Mouse (Mus musculus) retina, postnatal 7 days (tissue): Measurements from ENCODE around the gene Cyp2d10.
"Not testable (repeated sequence)": the region's sequence is repeated elsewhere in the genome, so short reads cannot be mapped to it uniquely, and the experiment has no call there.

ENCODE experiments used
- DNase-seq: peaks from one replicate; pipeline ENCODE4 v3.0.0-alpha.2; 2012; ENCODE audit warnings: low read depth, low spot score

The Cyp2d10 gene

DNA sequence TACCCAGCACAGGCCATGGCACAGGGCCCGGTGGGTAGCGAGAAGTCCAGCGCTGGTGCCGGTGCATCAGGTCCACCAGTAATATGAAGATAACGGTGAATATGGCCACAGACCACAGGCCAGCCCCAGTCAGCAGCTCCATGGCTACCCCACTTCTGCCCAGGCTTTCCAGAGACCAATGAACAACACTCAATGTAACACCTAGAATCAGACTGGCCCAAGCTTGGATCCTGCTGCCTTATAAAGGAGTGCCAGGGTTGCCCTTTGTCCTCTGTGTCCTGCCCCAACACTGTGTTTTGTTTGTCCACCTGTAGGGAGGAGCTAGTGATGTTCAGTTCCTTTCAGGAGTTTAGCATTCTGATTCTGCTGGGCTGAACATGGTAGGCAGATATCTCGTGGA is at the start of gene Cyp2d10:
Cyp2d10 (minus strand) TSS at position 215 of the 400 bp plus-strand sequence.
- no peak for DNase-seq

DNA sequence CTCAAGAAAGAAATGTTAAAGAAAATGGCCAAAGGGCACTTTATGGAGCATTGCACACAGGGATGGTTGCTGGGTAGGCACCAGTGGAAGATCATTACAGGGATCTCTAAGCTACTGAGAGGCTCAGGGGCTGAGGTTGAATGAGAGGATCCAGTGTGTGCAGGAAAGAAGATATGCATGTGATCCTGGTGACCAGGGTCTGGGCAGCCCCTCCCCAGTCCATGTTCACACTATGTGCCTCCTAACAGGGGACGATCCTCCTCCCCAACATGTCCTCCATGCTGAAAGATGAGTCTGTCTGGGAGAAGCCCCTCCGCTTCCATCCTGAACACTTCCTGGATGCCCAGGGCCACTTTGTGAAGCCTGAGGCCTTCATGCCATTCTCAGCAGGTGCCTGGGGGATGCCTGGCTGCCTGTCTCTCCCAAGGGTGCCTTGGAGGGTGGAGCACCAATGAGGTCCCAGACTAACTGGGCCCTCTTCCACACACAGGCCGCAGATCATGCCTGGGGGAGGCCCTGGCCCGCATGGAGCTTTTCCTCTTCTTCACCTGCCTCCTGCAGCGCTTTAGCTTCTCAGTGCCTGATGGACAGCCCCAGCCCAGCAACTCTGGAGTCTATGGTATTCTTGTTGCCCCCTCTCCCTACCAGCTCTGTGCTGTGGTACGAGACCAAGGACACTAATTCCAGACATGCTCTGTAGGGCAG is 49.2 kb upstream of the Cyp2d10 start:
- DNase-seq = not testable (repeated sequence)

DNA sequence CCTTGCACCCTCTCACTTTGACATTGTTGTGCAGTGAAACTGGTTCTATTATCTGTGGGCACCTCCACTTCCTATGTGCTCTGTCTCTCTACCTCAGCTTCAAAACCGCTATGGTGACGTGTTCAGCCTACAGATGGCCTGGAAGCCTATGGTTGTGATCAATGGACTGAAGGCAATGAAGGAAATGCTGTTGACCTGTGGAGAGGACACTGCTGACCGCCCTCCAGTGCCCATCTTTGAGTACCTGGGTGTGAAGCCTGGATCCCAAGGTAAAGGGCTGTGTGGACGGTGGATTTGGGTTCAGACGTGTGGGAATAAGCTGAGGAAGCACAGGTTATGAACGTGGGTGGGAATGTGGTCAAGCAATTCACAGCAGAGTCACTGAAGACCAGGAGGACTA is 46.5 kb upstream of the Cyp2d10 start:
- not testable (repeated sequence) for DNase-seq

DNA sequence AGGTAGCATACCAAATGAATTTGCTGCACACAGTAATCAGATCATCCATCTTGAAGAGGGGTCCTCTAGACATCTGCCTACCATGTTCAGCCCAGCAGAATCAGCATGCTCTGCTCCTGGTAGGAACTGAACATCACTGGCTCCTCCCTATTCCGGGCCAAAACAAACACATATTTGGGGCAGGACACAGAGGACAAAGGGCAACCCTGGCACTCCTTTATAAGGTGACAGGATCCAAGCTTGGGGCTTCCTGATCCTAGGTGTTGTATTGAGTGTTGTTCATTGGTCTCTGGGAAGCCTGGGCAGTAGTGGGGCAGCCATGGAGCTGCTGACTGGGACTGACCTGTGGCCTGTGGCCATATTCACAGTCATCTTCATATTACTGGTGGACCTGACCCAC is 45.1 kb upstream of the Cyp2d10 start:
- not testable (repeated sequence) for DNase-seq

DNA sequence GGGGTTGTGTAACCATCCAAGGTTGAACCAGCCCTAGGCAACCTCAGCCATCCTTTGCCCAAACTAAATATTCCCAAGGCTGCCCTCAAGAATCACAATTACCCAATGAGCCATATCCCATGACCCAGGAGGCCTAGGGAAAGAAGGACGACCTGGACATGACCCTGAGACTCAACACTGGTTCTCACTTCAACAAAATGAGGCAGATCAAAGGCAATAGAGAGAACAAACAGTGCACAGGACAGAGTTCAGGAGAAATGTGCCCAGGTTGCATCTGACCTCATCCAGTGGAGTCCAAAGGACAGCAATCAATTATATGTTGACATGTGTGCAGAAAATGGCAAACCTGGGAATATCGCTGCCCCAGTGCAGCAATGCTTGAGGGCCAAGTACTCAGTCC is 43.0 kb upstream of the Cyp2d10 start:
- DNase-seq = not testable (repeated sequence)

DNA sequence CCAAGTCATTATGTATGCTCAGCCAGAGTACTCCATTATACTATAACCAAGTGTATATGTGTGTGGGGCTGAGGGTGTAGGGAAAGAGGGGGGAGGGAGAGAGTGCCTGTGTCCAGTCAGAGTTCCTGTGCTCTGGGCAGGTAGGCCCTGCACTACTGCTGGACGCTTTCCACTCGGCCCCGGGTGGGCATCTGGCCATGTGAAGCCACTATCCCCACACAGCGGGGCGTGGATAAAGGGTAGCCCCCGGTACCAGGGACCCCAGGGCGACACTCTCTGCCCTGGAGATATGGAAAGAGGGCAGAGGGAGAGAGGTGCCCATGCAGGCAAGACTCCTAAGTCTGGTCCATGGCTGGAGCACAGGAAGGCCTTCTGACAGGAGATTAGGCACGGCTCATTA is 38.2 kb upstream of the Cyp2d10 start:
- DNase-seq = no peak

DNA sequence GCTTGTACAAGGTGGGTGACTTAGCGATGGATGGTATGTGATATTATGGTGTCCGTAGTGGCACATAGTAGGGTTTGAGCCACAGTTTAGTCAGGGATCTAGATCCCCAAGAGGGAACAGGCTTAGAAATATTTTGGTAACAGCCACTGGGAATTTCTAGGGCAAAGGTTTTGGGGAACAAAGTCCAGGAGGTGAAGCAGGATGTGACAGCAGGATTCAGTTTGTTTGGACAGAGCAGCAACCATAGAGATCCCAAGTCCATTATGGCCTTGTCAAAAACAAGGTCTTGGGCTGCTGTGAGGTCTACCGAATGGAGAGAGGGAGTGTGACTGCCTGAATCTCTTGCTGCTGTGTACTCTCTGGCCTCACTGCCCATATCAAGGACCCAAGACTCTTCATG is 36.7 kb upstream of the Cyp2d10 start:
- DNase-seq = no peak

DNA sequence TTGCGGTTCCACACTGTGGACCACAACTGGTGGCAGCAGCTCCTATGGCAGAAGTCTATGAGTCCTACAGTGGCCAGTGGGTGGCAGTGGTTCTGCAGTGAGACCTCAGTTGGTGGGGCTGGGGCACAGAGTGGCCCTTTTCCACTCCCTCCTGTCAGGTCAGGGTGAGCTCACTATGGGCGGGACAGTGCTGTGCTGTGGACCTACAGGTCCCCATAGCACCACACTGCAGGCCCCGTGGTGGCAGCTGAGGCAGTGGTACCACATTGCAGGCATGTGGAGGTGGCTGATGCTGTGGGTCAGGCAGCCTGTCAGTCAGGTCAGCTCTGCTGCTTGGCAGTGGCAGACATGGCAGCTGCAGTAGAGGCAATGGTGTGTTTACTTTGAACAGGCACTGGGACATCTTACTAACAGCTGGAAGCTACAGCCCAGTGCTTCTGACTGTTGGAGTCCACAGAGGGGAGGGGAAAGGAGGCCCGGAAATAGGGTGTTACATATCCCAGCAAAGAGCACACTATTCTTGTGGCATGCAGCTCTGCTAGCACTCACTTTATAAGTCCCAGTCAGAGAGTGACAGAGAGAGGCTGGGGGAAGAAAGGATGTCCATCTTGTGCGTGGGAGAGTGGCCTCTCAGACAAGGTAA is 31.1 kb upstream of the Cyp2d10 start:
- no peak for DNase-seq

DNA sequence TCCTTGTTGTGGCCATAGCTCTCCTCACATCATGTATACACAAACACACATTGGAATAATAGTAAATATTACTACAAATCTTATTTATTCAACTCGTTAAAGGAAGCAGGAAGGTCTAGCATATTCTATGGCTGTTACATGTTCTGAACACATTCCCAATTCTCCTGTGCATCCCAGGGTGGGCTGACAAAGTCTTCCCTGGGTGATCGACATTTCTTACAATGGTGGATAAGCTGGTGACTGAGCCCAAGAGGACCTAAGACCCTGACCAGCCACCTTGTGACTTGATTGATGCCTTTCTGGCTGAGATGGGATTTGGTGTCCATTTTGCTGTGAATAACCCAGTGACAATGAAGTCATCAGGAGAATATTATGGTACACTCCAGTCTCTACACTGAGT is 28.6 kb upstream of the Cyp2d10 start:
- no peak for DNase-seq

DNA sequence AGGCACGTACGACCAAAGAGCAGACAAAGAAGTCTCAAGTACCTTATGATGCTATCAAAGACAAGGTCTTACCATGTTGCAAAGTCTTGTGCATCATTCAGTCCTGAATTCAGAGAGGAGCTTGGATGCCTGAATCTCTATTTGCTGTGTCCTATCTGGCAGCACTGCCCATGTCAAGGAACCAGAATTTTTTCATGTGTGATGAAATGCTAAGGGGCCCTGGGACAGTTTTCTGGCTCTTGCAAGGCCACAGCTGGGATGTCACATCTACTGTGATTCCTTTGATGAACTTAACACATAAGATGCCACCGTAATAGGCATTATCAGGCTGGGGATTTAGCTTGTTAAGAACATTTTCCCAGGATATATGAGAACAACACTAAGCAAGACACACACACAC is 28.0 kb upstream of the Cyp2d10 start:
- no peak for DNase-seq

DNA sequence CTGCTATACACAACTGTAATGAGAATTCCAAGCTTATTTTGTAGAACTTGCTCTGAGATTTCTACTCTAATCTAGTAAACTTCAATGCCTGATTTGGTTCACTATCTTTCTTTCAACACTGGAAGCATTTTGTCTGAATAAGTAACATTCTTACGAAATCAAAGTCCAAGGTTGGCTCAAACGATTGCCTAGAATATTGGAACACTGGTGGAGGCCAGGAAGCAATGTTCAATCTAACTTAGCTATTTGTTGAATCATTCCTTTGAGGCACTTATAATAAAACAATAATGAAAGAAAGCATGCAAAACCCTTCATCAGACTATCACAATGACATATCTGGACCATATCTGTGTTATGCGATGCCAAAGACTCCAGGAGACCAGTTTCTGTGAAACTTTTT is 27.5 kb upstream of the Cyp2d10 start:
- DNase-seq = no peak

DNA sequence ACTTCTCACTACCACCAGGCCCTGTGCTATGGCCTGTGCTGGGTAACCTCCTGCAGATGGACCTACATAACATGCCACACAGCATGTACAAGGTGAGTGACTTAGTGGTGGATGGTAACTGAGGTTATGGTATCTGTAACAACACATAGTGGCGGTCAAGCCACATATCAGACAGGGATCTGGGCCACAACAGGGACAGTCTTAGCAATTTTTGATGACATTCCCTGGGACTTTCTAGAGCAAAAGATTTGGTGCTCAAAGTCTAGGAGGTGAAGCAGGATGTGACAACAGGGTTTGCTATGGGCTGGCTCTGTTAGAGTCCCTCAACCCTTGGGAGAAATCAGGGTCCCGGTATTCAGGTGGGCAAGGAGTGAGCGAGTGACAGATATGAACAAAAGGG is 26.6 kb upstream of the Cyp2d10 start:
- no peak for DNase-seq

DNA sequence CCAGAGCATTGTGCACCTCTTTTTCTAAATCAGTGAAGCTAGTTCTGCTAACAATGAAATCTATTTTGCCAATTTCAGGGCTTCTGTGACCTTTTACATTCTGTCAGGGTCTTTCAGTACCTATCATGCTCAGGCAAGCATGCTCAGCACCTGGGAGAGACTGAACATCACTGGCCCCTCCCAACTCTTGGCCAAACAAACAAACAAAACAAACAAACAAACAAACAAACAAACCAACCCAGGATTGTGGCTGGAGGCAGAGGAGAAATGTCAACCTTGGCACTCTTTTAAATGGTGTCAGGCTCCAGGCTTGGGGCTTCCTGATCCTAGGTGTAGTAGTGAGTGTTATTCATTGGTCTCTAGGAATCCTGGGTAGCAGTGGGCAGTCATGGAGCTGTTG is 26.1 kb upstream of the Cyp2d10 start, which contains the start of gene Cyp2d9:
Cyp2d9 (plus strand) TSS at position 301 of the 400 bp plus-strand sequence.
- no peak for DNase-seq

DNA sequence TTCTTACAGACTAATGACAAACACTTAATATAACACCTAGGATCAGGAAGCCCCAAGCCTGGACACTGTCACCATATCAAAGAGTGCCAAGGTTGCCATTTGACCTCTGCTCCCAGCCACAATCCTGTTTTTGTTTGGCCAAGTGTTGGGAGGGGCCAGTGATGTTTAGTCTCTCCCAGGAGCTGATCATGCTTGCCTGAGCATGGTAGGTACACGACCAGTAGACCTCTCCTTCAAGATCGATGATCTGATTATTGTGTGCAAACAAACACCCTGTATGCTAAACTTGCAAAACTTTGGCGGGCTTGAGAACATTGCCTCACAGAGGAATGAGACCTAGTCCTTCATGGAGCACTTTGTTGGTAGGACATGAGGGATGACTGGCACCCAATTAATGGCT is 16.5 kb upstream of the Cyp2d10 start:
- DNase-seq = no peak

DNA sequence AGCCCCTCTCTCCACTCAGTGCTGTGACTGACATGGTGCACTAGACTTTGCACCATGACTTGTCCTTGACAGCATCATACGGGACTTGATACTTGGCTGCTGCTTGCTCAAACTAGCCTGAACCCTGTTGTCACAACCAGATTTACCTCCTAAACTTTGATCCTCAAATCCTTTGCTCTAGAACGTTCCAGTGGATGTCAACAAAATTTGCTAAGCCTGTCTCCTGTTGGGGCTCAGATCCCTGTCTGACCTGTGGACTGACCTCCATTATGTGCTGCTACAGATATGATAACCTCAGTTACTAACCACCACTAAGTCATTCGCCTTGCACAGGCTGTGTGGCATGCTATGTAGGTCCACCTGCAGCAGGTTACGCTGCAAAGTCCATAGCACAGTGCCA is 15.9 kb upstream of the Cyp2d10 start:
- no peak for DNase-seq

DNA sequence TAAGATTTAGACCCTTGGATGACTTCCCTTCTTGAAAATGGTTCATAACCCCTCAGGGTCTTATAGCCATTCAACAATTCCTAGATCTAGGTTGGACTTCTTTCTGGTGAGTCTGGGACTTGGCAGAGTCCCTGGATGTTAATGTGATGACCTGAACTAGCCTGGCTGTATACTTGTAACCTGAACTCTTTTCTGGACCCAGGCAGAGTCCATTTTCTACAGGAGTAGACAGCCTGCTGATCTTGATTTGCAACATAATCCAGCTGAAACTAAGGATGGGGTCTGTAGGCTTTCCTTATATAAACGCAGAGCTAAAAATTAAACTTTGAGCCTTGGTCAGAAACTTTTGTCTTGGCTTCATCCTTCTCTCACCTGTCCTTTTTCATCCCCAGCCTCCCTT is 11.6 kb upstream of the Cyp2d10 start:
- DNase-seq = no peak

DNA sequence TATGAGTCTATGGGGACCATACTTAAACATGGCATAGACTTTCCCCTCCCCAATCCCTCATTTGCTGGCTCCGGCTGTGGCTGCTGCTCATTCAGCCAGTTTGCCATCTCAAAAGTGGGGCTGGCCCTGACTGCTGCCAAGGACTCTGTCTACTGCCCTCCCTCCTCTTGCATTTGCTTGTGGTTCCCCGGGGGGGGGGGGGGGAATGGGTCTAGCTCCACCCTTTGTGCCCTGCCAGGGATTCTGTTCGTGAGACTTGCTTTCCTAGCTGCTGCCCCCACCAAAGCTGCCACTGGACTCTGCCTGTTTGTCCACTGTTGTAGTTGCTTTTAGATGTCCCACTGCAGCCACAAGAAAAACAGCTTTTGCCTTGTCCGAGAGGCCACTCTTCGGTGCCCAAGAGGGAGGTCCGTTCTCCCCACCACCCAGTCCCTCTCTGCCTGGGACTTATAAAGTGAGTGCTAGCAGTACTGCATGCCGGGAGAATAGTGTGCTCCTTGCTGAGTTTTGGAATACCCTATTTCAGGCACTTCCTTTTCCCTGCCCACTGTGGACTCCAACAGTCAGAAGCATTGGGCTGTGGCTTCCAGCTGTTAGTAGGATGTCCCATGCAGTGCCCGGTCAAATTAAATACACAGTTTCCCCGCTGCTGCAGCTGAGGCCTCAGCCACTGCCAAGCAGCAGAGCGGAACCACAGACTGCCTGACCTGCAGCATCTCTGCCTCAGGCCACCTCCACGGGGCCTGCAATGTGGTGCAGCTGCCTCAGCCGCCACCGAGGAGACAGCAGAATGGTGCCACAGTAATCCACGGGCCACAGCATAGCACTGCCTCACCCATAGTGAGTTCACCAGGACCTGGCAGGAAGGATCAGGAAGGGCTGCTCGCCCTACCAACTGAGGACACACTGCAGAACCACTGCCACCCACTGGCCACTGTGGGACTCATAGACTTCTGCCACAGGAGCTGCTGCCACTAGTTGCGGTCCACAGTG is 10.1 kb upstream of the Cyp2d10 start:
- peak; percentile 49 for DNase-seq

DNA sequence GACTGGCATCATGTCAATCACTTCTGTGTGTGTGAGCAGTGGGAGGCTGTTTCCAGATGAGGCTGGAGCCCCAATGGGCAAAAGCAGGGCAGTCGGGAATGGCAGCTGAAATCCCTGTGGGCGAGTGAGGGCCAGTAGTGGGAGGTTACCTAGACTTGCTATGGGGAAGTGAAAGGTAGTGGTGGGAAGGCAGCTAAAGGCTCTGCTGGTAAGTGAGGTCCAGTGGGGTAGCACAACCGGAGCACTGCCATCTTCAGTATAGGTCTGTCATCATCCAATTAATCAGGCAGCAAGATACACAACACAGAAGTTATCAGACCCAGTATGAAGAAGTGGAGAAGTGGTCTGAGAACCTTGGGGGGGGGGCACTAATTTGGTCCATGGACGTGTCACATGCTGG is 541 bp upstream of the Cyp2d10 start:
- DNase-seq = no peak

DNA sequence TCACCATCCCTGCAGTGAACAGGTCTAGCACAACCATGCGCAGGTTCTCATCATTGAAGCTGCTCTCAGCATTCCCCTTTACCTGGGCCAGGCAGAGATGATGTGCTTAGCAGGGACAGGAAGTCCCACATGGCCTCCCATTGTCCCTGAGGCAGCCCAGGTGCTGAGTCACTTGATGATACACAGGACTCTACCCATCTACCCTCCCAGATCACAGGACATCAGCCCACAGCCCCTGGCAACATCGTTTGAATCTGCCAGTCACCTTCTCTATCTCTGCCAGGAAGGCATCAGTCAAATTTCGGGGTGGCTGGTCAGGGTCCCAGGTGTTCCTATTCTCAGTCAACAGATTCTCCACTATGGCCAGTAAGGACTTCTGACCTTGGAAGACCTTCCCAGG is 2.8 kb downstream of the Cyp2d10 start:
- no peak for DNase-seq

DNA sequence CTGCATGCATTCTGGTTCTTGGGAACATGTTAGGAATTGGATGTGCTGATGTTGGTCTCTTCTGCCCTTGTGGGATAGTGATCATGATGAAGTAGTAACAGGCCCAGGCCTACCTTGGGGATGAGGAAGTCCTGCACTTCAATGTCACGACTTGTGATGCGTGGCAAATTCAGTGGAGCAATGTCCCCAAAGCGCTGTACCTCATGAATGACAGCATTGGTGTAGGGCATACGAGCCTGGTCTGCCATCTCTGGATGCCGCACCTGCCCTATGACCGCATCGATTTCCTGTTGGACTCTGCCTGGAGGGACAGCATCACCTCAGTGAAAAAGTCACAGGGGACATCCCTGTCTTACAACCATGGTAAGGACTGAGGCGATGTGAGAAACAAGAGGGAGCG is 3.4 kb downstream of the Cyp2d10 start:
- no peak for DNase-seq

DNA sequence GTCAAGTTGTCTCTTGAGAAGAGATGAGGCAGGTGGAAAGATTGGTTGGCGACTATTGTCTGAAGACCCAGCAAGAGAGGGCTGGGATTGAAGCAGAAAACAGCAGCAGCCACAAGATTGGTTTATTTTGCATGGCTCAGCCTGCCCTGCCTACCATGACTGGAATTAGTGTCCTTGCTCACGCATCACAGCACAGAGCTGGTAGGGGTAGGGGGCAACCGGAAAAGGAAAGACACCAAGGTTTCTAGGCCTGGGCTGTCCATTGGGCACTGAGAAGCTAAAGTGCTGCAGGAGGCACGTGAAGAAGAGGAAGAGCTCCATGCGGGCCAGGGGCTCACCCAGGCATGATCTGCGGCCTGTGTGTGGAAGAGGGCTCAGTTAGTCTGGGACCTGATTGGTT is 4.3 kb downstream of the Cyp2d10 start:
- no peak for DNase-seq

DNA sequence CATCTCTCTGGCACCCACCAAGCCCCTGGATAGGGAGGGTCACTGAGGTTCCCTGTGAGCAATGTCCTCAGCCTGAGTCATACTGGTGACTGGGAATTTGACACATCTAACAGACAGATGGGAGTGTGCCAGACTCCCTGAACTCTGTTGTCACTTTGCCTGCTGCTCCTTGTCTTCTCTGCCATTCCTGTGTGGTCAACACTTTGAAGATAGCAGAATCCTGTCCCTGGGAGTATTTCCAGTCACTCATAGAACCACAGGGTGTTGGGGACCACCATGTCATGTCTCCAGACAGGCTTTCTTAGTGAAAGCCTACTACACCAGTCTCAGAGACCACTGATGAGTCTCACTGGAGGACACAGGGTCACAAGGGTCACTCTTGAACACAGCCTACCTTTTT is 4.9 kb downstream of the Cyp2d10 start:
- no peak for DNase-seq
